Mouse (Mus musculus) myocyte (in vitro differentiated cells): ENCODE measurements around the gene Myoz1. TPM values are rescaled to one million over a fixed set of nuclear protein-coding genes. Genes with fewer than 3 reads are reported as not detected.

ENCODE experiments used
- H3K27me3 ChIP-seq: one replicate; pipeline ENCODE4 v1.6.1; 2011; ENCODE audit not compliant: control insufficient read depth, insufficient read depth, insufficient read length
- H3K36me3 ChIP-seq: one replicate; pipeline ENCODE4 v1.6.1; 2011; ENCODE audit not compliant: control insufficient read depth, insufficient read depth
- H3K4me2 ChIP-seq: one replicate; pipeline ENCODE4 v1.6.1; 2011; ENCODE audit warnings: low read depth, control low read depth
- H3K4me3 ChIP-seq: one replicate; pipeline ENCODE4 v1.5.1; 2011; ENCODE audit warnings: mild to moderate bottlenecking, control low read depth, moderate library complexity
- H3K79me2 ChIP-seq: one replicate; pipeline ENCODE4 v1.6.1; 2011; ENCODE audit not compliant: control insufficient read depth, insufficient read depth
- H3ac ChIP-seq: one replicate; pipeline ENCODE4 v1.6.1; 2011; ENCODE audit not compliant: control insufficient read depth, insufficient read length
- CEBPB ChIP-seq: IDR thresholded peaks from 2 replicates; pipeline ENCODE4 v1.6.1; 2011; ENCODE audit warnings: mild to moderate bottlenecking, moderate library complexity; ENCODE audit not compliant: poor library complexity, insufficient read depth, severe bottlenecking
- E2F4 ChIP-seq: IDR thresholded peaks from one replicate; pipeline ENCODE4 v1.6.1; 2011; ENCODE audit warnings: mild to moderate bottlenecking, control low read depth, moderate library complexity; ENCODE audit not compliant: insufficient read depth
- MAX ChIP-seq: IDR thresholded peaks from one replicate; pipeline ENCODE4 v1.6.1; 2011; ENCODE audit warnings: low read depth, mild to moderate bottlenecking, control low read depth
- MYOD1 ChIP-seq, 3 experiments: IDR thresholded peaks; one replicate each; pipeline ENCODE4 v1.6.1; 2011; ENCODE audit warnings: control low read depth in 2 of 3, low read depth in 2 of 3, mild to moderate bottlenecking in 2 of 3, moderate library complexity in 1 of 3; ENCODE audit not compliant: insufficient read length in 2 of 3, control insufficient read depth in 1 of 3
- MYOG ChIP-seq, 3 experiments: IDR thresholded peaks; one replicate each; pipeline ENCODE4 v1.6.1; 2011; ENCODE audit warnings: control low read depth in 2 of 3, low read depth in 2 of 3, mild to moderate bottlenecking in 2 of 3; ENCODE audit not compliant: insufficient read length in 2 of 3, control insufficient read depth in 1 of 3, insufficient read depth in 1 of 3
- POLR2A ChIP-seq: IDR thresholded peaks from one replicate; pipeline ENCODE4 v1.6.1; 2011; ENCODE audit warnings: low read depth, mild to moderate bottlenecking, control low read depth, moderate library complexity; ENCODE audit not compliant: insufficient read length
- POLR2AphosphoS2 ChIP-seq: IDR thresholded peaks from one replicate; pipeline ENCODE4 v1.6.1; 2011; ENCODE audit warnings: low read depth, control low read depth; ENCODE audit not compliant: insufficient read length
- REST ChIP-seq: IDR thresholded peaks from one replicate; pipeline ENCODE4 v1.6.1; 2011; ENCODE audit warnings: mild to moderate bottlenecking, control low read depth, moderate library complexity; ENCODE audit not compliant: insufficient read depth, insufficient read length
- SRF ChIP-seq: IDR thresholded peaks from one replicate; pipeline ENCODE4 v1.6.1; 2011; ENCODE audit warnings: low read depth; ENCODE audit not compliant: control insufficient read depth, insufficient read length
- TCF12 ChIP-seq: IDR thresholded peaks from one replicate; pipeline ENCODE4 v1.6.1; 2011; ENCODE audit warnings: mild to moderate bottlenecking, control low read depth; ENCODE audit not compliant: poor library complexity, insufficient read depth, severe bottlenecking
- TCF3 ChIP-seq: IDR thresholded peaks from one replicate; pipeline ENCODE4 v1.6.1; 2011; ENCODE audit warnings: low read depth, control low read depth; ENCODE audit not compliant: insufficient read length
- USF1 ChIP-seq: IDR thresholded peaks from one replicate; pipeline ENCODE4 v1.6.1; 2011; ENCODE audit warnings: low read depth, mild to moderate bottlenecking, control low read depth, moderate library complexity
- polyA plus RNA-seq: library from polyadenylated mRNA; unstranded; fragments of >200 nt; fragmentation: generic; extraction: Trizol; gene quantifications from one replicate; pipeline ENCODE4 v1.2.1, GENCODE M21; 2012; ENCODE audit warnings: missing spikeins

Gene Myoz1
- polyA plus RNA-seq, 1 experiment = 8.6 TPM

GRCm38 (mm10) chr14:20631253-20631652 lies 25.1 kb downstream of the Myoz1 start:
- no peak overlapping the region for H3K4me2 ChIP-seq
- H3K4me3 ChIP-seq = no peak overlapping the region
- TF ChIP-seq MAX (no peak), E2F4 (no peak), REST (no peak), POLR2AphosphoS2 (no peak)
- no peaks in the 10 kb centered on the region for H3K79me2 ChIP-seq
- no peak overlapping the region for H3ac ChIP-seq
- H3K36me3 ChIP-seq = no peaks in the 10 kb centered on the region
- no peaks in the 10 kb centered on the region for H3K27me3 ChIP-seq

DNA sequence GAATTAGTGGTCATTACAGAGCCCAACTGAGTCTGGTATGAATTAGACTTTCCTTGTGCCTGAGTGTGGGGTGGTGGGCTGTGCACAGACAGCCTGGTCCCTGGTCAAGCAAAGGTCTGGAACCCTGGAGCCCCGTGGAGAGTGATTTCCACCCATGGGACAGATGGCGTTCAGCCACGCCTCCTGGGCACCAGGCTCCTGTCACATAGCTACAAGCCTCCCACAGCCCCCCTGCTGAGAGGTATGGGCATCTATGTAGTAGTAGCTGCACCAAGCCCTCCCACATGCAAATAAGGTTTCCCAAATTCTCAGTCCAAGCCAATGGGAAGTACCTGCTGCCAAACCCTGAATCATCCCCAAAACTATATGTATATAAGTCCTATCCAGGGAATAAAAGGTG lies 29.4 kb downstream of the Myoz1 start:
- no peaks in the 10 kb centered on the region for H3K36me3 ChIP-seq
- TF ChIP-seq USF1 (no peak), POLR2AphosphoS2 (no peak), REST (no peak), TCF3 (no peak), CEBPB (no peak), E2F4 (no peak), MAX (no peak), MYOG (IDR thresholded peaks at IDR 0.05; ENCODE audit: control insufficient read depth in 1 of 3, insufficient read depth in 1 of 3, insufficient read length in 2 of 3, low read depth in 2 of 3) (no peak), MYOD1 (IDR thresholded peaks at IDR 0.05; ENCODE audit: control insufficient read depth in 1 of 3, insufficient read length in 2 of 3, low read depth in 2 of 3) (no peak), POLR2A (no peak), TCF12 (no peak), SRF (no peak)
- H3ac ChIP-seq = no peak overlapping the region
- H3K27me3 ChIP-seq = no peaks in the 10 kb centered on the region
- H3K4me2 ChIP-seq = no peak overlapping the region
- H3K4me3 ChIP-seq = no peak overlapping the region
- no peaks in the 10 kb centered on the region for H3K79me2 ChIP-seq

- no peak for TF ChIP-seq REST
- TF ChIP-seq POLR2AphosphoS2 = no peak
- no peak for TF ChIP-seq USF1
- TF ChIP-seq MYOG (IDR thresholded peaks at IDR 0.05; ENCODE audit: control insufficient read depth in 1 of 3, insufficient read depth in 1 of 3, insufficient read length in 2 of 3, low read depth in 2 of 3) = no peak
- TF ChIP-seq TCF3 = no peak
- TF ChIP-seq CEBPB = no peak
- TF ChIP-seq MAX = no peak
- no peak for TF ChIP-seq POLR2A
- TF ChIP-seq MYOD1 (IDR thresholded peaks at IDR 0.05; ENCODE audit: control insufficient read depth in 1 of 3, insufficient read length in 2 of 3, low read depth in 2 of 3) = no peak
- TF ChIP-seq SRF = no peak
- TF ChIP-seq E2F4 = no peak
- no peak for TF ChIP-seq TCF12
- Histone ChIP-seq H3K27me3 (no peaks in the 10 kb centered on the region), H3K36me3 (no peaks in the 10 kb centered on the region), H3K4me3 (no peak overlapping the region), H3K4me2 (no peak overlapping the region), H3K79me2 (no peaks in the 10 kb centered on the region), H3ac (no peak overlapping the region)
Measured at GRCm38 (mm10) chr14:20626447-20626846, 29.9 kb downstream of the Myoz1 start.

DNA sequence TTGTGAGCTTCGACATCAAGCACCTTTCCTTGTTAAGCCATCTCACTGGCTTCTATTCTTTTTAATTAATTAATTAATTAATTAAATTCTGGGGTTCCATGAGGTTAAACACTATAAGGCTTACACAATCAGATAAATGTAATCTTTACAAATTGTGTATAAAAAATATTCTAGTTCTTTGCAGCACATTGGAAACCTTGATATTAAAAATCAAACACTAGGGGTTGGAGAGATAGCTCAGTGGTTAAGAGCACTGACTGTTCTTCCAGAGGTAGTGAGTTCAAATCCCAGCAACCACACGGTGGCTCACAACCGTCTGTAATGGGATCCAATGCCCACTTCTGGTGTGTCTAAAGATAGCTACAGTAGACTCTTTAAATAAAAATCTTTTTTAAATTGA lies 33.4 kb downstream of the Myoz1 start:
- no peak overlapping the region for H3K4me3 ChIP-seq

GRCm38 (mm10) chr14:20622412-20622811 lies 33.9 kb downstream of the Myoz1 start:
- Histone ChIP-seq H3ac (no peak overlapping the region), H3K4me3 (no peak overlapping the region), H3K36me3 (no peaks in the 10 kb centered on the region), H3K27me3 (no peaks in the 10 kb centered on the region), H3K4me2 (no peak overlapping the region), H3K79me2 (no peaks in the 10 kb centered on the region)
- TF ChIP-seq POLR2A = no peak
- TF ChIP-seq E2F4 = no peak
- TF ChIP-seq POLR2AphosphoS2 = no peak
- no peak for TF ChIP-seq MAX
- TF ChIP-seq MYOG (IDR thresholded peaks at IDR 0.05; ENCODE audit: control insufficient read depth in 1 of 3, insufficient read depth in 1 of 3, insufficient read length in 2 of 3, low read depth in 2 of 3) = no peak
- no peak for TF ChIP-seq MYOD1 (IDR thresholded peaks at IDR 0.05; ENCODE audit: control insufficient read depth in 1 of 3, insufficient read length in 2 of 3, low read depth in 2 of 3)
- TF ChIP-seq REST = no peak
- no peak for TF ChIP-seq CEBPB
- TF ChIP-seq TCF3 = no peak
- TF ChIP-seq TCF12 = no peak
- no peak for TF ChIP-seq SRF

More for the DNA sequence above, 33.4 kb downstream of the Myoz1 start:
- no peak overlapping the region for H3ac ChIP-seq
- H3K27me3 ChIP-seq = no peaks in the 10 kb centered on the region
- TF ChIP-seq CEBPB (no peak), POLR2AphosphoS2 (no peak), E2F4 (no peak), TCF3 (no peak), MAX (no peak), POLR2A (no peak), REST (no peak), MYOG (IDR thresholded peaks at IDR 0.05; ENCODE audit: control insufficient read depth in 1 of 3, insufficient read depth in 1 of 3, insufficient read length in 2 of 3, low read depth in 2 of 3) (no peak), SRF (no peak), USF1 (no peak), TCF12 (no peak), MYOD1 (IDR thresholded peaks at IDR 0.05; ENCODE audit: control insufficient read depth in 1 of 3, insufficient read length in 2 of 3, low read depth in 2 of 3) (no peak)
- no peaks in the 10 kb centered on the region for H3K36me3 ChIP-seq
- H3K4me2 ChIP-seq = no peak overlapping the region
- no peaks in the 10 kb centered on the region for H3K79me2 ChIP-seq
